Mouse (Mus musculus) urinary bladder, adult 18-20 months (tissue): ENCODE results near the gene Rsc1a1.
A peak's percentile ranks its signal among the peaks of the same experiment; 100 is the strongest.

Experiments
- DNase-seq, 2 experiments: peaks; one replicate each; pipeline ENCODE4 v3.0.0; 2022; ENCODE audit warnings: low spot score in 2 of 2, mixed read lengths in 2 of 2

Rsc1a1 gene

GRCm38 (mm10) chr4:141685499-141685898 lies at the start of gene Rsc1a1:
Gene Rsc1a1 (minus strand): TSS chr4:141685599.
- no peak for DNase-seq

GRCm38 (mm10) chr4:141735206-141735560 lies 49.8 kb upstream of the Rsc1a1 start:
- DNase-seq = no peak

- DNase-seq = peak; percentile 71 to 80
Measured at GRCm38 (mm10) chr4:141734446-141735205, 49.2 kb upstream of the Rsc1a1 start.

GRCm38 (mm10) chr4:141731766-141732165 lies 46.4 kb upstream of the Rsc1a1 start:
- DNase-seq = no peak

GRCm38 (mm10) chr4:141730401-141730800 lies 45.0 kb upstream of the Rsc1a1 start:
- no peak for DNase-seq

- DNase-seq = no peak
Measured at GRCm38 (mm10) chr4:141729266-141729665, 43.9 kb upstream of the Rsc1a1 start.

- DNase-seq = peak in 1 of 2 experiments; percentile 50
Measured at GRCm38 (mm10) chr4:141725738-141726137, 40.3 kb upstream of the Rsc1a1 start.

- DNase-seq = no peak
Measured at GRCm38 (mm10) chr4:141725277-141725676, 39.9 kb upstream of the Rsc1a1 start.

GRCm38 (mm10) chr4:141724594-141724993 lies 39.2 kb upstream of the Rsc1a1 start:
- DNase-seq = no peak

GRCm38 (mm10) chr4:141723673-141724068 lies 38.3 kb upstream of the Rsc1a1 start:
- no peak for DNase-seq

GRCm38 (mm10) chr4:141722731-141723672 lies 37.6 kb upstream of the Rsc1a1 start, which contains the start of gene Ddi2:
Gene Ddi2 (minus strand): TSS chr4:141723419.
- DNase-seq = peak; percentile 86 to 92

- no peak for DNase-seq
Measured at GRCm38 (mm10) chr4:141721961-141722360, 36.6 kb upstream of the Rsc1a1 start.

- DNase-seq = no peak
Measured at GRCm38 (mm10) chr4:141720761-141721523, 35.5 kb upstream of the Rsc1a1 start.

- DNase-seq = no peak
Measured at GRCm38 (mm10) chr4:141719304-141719703, 33.9 kb upstream of the Rsc1a1 start.

- DNase-seq = no peak
Measured at GRCm38 (mm10) chr4:141717633-141718032, 32.2 kb upstream of the Rsc1a1 start.

GRCm38 (mm10) chr4:141715027-141715426 lies 29.6 kb upstream of the Rsc1a1 start:
- DNase-seq = no peak

GRCm38 (mm10) chr4:141713598-141714142 lies 28.3 kb upstream of the Rsc1a1 start:
- no peak for DNase-seq

- no peak for DNase-seq
Measured at GRCm38 (mm10) chr4:141711250-141711649, 25.9 kb upstream of the Rsc1a1 start.

- no peak for DNase-seq
Measured at GRCm38 (mm10) chr4:141708971-141709370, 23.6 kb upstream of the Rsc1a1 start.

GRCm38 (mm10) chr4:141708005-141708404 lies 22.6 kb upstream of the Rsc1a1 start:
- no peak for DNase-seq

GRCm38 (mm10) chr4:141705331-141705730 lies 19.9 kb upstream of the Rsc1a1 start:
- no peak for DNase-seq

GRCm38 (mm10) chr4:141704625-141705024 lies 19.2 kb upstream of the Rsc1a1 start:
- DNase-seq = no peak
